Mouse (Mus musculus) urinary bladder, postnatal 14 days (tissue): ENCODE data around the gene Cd68.

Source experiments
- DNase-seq: peaks from one replicate; pipeline ENCODE4 v3.0.0; 2021; ENCODE audit warnings: low spot score

Gene Cd68

GRCm38 (mm10) chr11:69695046-69695360 is 29.1 kb upstream of the Cd68 start:
- DNase-seq: no peak

- no peak for DNase-seq
These were observed 27.5 kb upstream of the Cd68 start for GRCm38 (mm10) chr11:69693421-69693965.

- DNase-seq: no peak
These were observed 26.9 kb upstream of the Cd68 start for GRCm38 (mm10) chr11:69692863-69693262.

- DNase-seq: no peak
These were observed 26.4 kb upstream of the Cd68 start for GRCm38 (mm10) chr11:69692196-69692811.

- DNase-seq: no peak
These were observed 23.9 kb upstream of the Cd68 start for GRCm38 (mm10) chr11:69689891-69690290.

GRCm38 (mm10) chr11:69687061-69687460 is 21.1 kb upstream of the Cd68 start:
- no peak for DNase-seq

GRCm38 (mm10) chr11:69686377-69686776 is 20.4 kb upstream of the Cd68 start:
- DNase-seq: peak; percentile 88

- peak; percentile 77 for DNase-seq
These were observed 19.7 kb upstream of the Cd68 start, which contains the start of gene Tnfsf13 for GRCm38 (mm10) chr11:69685526-69686148. Tnfsf13 (minus strand) TSS chr11:69685784.

- no peak for DNase-seq
These were observed 19.0 kb upstream of the Cd68 start for GRCm38 (mm10) chr11:69684936-69685335.

- DNase-seq: no peak
These were observed 18.3 kb upstream of the Cd68 start for GRCm38 (mm10) chr11:69684128-69684745.

- no peak for DNase-seq
These were observed 17.6 kb upstream of the Cd68 start for GRCm38 (mm10) chr11:69683576-69683975.

- peak; percentile 91 for DNase-seq
These were observed 17.0 kb upstream of the Cd68 start for GRCm38 (mm10) chr11:69682840-69683533.

GRCm38 (mm10) chr11:69682209-69682839 is 16.4 kb upstream of the Cd68 start:
- no peak for DNase-seq

GRCm38 (mm10) chr11:69681314-69682208 is 15.6 kb upstream of the Cd68 start, which contains the start of gene Senp3:
Senp3 (minus strand) TSS chr11:69682084.
- peak; percentile 96 for DNase-seq

GRCm38 (mm10) chr11:69680136-69680855 is 14.3 kb upstream of the Cd68 start:
- DNase-seq: no peak

- DNase-seq: no peak
These were observed 13.2 kb upstream of the Cd68 start for GRCm38 (mm10) chr11:69679144-69679543.

GRCm38 (mm10) chr11:69672211-69672706 is 6.3 kb upstream of the Cd68 start, which contains the start of gene Eif4a1:
Eif4a1 (minus strand) TSS chr11:69672423.
- peak; percentile 100 for DNase-seq

GRCm38 (mm10) chr11:69671726-69672124 is 5.8 kb upstream of the Cd68 start:
- DNase-seq: no peak

- peak; percentile 94 for DNase-seq
These were observed 5.1 kb upstream of the Cd68 start for GRCm38 (mm10) chr11:69670786-69671725.
